Mouse (Mus musculus): Measurements from ENCODE around the gene Rln3. TPM values are rescaled to one million over a fixed set of nuclear protein-coding genes. Genes with fewer than 3 reads are reported as not detected.
"Not testable (repeated sequence)": the region's sequence is repeated elsewhere in the genome, so short reads cannot be mapped to it uniquely, and the experiment has no call there.

Gene Rln3
- total RNA-seq, 4 experiments from 2014 or later: not detected

DNA sequence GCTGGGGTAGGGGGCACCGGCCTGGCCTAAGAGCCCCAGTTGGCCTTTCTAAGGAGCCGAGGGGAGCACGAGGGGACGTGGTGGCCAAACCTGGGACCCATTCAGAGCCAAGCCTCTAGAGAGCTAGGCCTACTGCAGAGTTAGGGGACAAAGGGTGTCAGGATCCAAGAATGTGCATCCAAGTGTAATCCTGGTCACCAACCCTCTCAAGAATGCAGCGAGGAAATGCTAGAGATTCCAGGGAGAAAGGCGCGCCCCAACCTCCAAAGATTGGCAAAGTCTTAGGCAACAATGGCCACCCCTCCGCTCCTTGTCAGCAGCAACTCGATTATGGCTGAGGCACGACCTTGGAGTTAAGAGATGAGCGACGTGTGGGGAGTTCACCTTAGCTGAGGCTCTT lies 23.2 kb downstream of the Rln3 start:
- DNase-seq (ENCODE audit: low spot score in 2 of 2): no peak

DNA sequence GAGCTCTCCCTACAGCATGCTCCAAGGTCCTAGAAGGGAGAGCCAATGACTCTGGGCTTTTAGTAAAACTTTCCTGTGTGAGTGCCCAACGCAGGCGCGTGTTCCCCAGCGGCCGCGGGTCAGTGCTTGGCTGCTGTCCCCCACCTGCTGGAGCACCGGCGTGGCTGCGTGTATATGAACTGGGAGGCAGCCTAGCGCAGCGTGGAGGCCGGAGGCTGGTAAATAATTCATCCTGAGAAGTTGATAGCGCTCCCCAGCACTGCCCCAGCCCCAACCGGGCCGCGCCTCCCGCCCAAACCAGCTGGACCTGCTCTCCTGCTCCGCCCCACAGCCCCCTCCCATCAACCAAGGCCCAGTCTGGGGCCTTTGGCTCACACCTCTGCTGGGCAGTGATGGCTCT lies 23.7 kb downstream of the Rln3 start, which contains the start of gene Palm3:
Palm3 (plus strand) TSS at position 376 of the 400 bp plus-strand sequence.
- no peak for DNase-seq (ENCODE audit: low spot score in 2 of 2)

DNA sequence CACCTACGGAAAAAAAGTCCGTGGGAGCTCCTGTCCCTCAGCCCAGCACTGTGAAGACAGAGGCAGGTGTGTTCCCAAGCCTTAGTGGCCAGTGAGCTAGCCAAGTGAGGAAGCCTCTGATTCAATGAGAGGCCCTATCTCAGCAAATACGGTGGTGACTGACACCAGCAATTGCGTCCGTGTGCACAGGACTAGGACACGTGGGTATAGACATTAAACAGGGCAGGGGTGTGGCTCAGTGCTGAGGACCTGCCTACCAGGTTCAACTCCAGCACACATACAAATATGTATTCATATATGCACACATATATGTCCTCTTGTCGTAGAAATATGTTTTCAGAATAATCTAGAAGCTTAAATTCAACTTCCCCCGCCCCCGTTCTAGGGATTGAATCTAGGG lies 25.1 kb downstream of the Rln3 start:
- no peak for DNase-seq (ENCODE audit: low spot score in 2 of 2)

DNA sequence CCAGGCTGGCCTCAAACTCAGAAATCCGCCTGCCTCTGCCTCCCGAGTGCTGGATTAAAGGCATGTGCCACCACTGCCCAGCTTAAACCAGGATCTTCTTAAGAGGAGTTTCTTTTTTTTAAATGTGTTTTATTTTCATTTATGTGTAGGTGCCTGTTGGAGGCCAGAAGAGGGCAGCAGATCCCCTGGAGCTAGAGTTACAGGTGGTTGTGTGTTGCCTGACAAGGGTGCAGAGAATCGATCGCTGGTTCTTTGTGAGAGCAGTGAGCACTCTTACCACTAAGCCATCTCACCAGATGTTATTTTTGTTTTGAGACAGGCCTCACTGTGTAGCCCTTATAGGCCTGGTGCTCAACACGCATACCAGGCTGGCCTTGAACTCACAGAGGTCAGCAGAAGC lies 29.0 kb downstream of the Rln3 start:
- no peak for DNase-seq (ENCODE audit: low spot score in 2 of 2)

DNA sequence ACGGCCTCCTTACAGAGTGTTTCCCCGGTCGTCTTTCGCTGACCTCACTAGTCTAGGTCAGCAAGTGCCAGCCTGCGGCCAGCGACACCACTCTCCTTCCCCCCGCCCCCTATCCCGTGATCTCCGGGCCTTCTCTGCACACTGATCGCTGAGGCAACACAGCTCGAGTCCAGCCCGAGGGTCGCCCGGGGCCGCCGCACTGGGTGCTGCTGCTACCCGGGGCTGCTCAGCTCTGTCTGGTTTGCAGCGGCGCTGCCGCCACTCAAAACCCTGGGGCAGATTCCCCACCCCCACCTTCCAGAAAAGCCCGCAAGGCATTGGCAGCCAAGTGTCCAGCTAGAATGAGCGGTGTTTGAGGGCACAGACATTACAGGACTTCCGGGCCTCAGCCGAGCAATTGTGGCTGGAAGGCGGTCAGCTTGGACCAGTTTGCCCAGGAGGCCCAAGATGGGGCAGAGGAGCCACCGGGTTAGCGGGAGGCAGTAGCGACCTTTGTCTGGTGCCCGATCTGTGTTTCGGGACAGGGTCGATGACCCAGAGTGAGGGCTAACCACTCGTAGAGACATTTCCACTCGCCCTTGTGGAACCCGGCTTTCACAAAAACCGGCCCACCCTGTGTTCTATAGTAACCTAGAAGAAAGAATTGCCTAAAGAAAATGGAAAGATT lies 32.2 kb downstream of the Rln3 start:
- DNase-seq (ENCODE audit: low spot score in 2 of 2): no peak

DNA sequence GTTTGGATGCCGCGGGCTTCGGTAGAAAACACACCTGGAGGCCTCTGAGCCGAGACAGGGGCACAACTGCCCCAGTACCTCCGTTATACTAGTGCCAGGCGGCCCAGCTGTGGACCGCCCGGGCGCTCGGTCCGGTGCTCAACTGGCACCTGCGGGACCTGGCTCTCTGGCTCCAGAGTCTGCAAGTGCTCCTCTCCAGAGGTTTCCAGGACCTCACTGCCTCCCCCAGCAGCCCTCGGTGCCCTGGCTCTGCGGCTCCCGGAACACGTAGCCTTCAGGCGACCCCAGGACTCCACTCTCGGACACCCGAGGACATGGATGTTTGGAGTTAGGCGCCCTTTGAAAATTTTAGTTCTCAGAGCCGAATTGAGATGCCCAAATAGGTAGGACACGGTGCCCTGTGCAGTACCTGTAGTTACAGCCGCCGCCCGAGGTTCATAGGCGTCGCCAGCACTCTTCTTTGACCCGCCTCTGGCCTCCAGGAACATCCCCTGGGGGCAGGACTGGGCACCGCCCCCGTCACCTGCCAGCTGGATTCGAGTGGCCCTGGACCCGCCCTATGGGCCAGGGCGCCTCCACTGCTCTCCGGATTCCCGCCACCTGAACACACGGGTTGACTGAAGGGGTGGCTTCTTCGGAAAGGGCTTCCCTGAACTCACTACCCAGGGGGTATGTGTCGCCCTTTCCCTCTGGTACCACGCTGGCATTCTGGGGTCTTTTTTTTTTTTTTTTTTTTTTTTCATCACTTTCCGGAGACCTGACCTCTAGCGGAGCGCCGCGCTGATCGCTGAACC lies 32.9 kb downstream of the Rln3 start, which contains the start of gene 2210011C24Rik:
2210011C24Rik (minus strand) TSS at position 467 of the 794 bp plus-strand sequence.
- DNase-seq (ENCODE audit: low spot score in 2 of 2): no peak

DNA sequence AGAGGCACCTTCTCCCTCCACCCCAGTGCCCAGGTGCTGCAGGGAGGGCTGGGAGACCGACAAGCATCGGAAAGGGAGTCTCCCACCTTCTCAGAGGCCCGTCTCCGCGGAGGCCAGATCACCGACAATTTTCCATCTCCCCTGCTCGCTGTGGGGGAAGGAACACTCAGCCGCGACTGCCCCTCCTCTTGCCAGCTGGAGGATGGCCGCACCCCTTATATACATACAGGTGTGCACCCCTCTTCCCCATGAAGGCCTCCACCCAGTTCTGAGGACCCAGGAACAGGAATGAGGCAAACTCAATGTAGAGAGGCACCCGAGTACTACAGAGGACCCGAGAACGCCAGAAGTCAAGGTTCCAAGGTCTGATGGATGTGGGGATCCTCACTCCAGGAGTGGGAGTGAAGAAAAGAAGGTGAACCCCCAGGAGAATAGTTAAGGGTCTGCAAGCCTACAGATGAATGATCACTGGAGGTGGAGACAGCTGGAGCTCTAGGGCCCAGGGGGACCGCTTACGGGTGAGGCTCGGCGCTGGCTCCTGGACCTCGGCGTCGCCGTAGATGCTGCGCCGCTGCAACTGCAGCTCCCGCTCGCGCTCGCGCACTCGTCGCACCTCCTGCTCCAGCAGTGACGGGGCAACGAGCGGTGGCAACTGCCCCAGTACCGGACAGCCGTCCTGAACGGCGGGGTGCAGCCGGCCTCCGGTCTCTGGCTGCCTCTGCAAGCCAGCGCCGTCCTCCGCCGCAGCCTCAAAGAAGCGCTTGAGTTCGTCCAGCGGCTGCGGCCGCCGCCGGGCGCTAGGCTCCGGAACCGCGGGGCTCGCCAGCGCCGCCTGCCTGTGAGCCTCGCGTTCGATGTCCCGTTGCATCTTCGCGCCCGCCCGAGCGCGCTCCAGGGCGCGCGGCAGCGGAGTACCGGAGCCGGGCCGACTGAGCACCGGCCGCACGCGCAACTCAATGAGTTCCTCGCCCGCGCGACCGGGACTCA lies 33.9 kb downstream of the Rln3 start:
- peak in 1 of 2 experiments; percentile 54 for DNase-seq (ENCODE audit: low spot score in 2 of 2)

DNA sequence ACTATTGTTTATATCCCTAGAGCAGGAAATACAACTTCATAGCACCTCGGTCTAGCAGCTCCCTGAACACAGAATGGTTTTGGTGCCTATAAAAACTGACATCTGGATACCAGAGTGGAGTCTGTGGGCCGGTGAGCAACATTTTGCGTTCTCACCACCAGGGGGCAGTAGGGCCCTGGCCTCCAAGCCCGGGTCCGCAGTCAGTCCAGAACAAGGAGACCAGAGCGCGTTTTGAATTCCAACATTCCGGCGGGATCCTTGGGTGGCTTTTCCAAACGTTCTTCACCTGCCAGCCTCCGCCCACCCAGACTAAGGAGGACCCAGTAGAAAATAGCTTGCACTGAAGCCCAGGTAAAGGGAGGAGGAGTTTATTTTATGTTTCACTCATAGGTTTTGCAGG lies 34.9 kb downstream of the Rln3 start:
- DNase-seq (ENCODE audit: low spot score in 2 of 2): peak; percentile 64 to 81

DNA sequence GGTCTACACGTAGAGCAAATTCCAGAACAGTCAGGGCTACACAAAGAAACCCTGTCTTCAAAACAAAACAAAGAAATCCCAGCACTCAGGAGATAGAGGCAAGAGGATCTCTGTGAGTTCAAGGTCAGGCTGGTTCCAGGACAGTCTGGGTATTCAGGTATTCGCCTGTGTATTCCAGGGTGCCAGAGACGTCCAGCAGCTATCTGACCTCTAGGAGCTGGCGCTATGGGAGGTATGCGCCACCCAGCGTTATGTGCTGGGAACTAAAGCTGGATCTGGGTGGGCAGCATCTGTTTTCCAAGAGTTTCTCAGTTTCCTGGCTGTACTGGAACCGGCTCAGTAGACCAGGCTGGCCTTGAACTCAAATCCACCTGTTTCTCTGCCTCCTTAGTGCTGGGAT lies 36.4 kb downstream of the Rln3 start:
- DNase-seq (ENCODE audit: low spot score in 2 of 2): no peak

DNA sequence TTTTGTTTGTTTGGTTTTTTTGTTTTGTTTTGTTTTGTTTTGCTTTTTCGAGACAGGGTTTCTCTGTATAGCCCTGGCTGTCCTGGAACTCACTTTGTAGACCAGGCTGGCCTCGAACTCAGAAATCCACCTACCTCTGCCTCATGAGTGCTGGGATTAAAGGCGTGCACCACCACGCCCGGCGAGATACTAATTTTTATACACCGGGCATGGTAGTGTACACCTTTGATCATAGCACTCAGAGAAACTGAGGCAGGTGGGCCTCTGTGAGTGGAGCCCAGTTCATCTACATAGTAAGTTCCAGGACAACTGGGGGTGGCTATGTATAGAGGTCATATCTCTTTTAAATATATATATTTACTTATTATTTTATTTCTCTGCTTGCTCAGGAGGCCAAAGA lies 39.3 kb downstream of the Rln3 start:
- not testable (repeated sequence) for DNase-seq (ENCODE audit: low spot score in 2 of 2)

DNA sequence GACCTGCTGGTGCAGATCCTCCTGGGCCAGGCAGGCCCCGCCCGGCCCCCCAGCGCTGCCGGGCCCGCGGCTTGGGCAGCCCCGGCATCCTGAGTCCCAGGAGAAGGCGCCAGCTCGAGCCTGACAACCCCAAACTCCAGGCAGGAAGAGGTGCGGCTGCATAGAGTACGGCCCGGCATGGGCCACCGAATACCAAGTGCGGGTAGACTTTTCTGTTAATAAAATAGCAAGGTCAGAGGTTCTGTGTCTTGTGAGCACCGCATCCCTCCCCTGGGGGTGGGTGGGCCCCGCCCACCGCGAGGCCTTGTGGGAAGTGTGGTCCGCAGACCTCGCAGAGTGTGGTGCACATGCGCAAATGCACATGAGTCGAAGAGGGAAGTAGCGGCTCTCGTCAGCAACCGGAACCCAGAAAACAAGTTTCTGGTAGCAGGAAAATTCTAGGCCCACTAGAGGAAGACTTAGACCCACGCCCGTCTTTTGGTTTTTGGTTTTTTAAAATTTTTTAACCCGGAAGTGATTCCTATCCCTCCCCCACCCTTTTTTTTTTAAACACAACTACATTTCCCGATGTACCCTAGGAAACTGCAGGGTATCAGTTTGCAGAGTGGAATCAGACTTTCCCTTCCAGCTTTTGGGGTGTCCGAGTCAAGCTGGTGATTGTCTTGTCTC lies 40.1 kb downstream of the Rln3 start:
- DNase-seq (ENCODE audit: low spot score in 2 of 2): peak; percentile 87 to 94

DNA sequence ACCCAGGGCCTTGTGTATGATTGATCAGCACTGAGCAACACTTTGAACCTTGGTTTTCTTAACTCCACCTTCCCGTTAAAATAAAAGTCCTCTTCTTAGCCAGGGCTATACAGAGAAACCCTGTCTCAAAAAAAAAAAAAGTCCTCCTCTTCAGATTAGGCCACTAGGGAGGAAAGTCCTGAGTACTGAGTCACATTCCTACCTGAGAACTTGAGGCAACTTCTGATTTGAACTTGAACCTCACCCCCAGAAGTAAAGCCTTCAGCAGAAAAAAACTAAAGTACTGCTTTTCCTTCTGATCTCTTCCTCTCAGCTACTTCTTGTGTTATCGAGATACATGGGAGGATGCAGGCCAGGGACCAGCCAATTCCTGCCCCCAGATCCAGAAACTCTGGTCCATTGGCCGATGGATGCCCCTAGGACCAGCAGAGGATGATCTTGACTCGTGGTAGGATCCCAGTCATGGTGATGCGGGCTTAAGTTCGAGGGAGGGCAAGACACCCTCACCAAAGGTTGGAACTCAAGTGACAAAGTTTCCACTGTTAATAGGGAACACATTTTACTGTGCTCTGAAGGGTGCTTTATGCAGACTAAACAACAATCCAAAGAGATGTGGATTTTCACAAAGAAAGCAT lies 41.1 kb downstream of the Rln3 start:
- DNase-seq (ENCODE audit: low spot score in 2 of 2): no peak

DNA sequence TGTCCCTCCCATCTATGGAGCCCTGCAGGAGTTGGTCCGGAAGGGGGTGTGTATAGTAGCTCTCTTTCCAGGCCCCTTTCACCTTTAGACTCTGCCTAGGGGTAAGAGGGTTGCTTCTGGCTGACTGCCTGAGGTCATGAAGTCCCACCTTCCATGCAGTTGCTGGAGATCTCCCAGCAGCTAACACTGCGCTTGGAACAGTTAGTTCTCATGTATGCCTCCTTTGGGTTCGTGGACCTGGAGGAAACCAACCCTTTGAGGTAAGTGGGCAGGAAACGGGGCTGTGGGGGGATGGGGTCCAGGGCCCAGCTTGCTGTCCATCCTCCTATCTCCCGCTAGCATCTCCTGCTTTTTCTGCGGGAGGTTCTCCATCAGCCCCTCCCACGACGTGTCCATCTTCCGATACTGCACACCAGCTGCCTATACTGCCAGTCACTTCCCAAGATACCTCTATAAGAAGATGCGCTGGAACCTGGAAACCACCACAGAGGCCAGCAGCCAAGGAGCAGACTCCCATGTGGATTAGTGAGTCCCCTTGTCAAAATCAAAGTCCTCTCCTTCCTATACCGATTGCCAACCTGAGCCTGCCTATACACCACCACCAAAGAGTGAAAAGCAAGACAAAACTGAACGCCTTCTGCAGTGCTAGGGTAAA lies 41.7 kb downstream of the Rln3 start:
- DNase-seq (ENCODE audit: low spot score in 2 of 2): no peak

DNA sequence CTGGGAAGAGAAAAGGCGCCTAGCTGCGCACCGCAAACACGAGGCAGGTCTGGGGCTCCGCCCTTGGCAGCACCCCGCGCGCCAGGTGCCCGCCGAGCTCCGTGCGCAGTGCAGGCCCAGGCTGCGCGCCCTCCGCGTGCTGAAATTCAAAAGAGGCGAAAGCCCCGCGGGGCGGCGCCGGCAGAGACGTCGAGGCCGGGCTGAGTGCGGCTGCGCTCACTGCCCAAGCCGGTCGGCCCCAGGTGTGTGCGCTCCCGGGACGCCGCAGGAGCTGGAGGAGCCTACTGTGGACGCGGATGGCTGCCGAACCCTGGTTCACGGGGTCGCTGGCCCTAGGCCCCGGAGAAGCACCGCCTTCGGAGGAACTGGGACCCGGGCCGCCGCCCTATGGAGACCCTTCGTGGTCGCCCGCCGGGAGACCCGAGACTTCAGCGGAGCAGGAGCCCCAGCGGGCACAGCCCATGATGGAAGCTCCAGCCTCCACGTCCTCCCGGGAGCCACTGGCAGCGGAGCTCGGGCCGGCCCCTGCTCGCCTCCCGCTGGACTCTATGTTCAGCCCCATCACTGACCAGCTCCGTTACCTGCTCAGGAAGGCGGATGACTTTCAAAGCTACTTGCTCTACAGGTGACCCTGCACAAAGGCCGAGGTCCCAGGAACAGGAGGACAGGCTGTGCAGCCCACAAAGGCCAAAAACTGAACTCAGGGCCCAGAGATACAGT lies 43.4 kb downstream of the Rln3 start, which contains the start of gene 1700067K01Rik:
1700067K01Rik (plus strand) TSS at position 222 of the 720 bp plus-strand sequence.
- DNase-seq (ENCODE audit: low spot score in 2 of 2): no peak

DNA sequence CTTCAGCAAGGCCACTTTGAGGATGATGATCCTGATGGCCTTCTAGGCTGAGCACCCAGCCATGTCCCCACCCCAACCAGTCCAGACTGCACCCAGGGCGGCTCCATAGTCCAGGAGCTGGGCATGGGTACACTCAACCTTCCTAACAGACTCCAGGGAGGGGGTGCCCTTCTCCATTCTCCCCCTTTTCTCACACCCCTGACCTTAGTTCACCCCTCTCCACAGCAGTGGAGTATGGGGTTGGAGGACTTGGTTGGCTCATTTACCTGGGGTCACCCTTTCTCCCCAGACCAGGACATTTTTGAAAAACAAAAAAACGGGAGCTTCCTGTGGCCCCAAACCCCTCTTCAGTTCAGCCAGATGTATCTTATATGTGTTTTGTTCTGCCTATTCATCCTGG lies 45.0 kb downstream of the Rln3 start:
- DNase-seq (ENCODE audit: low spot score in 2 of 2): no peak

DNA sequence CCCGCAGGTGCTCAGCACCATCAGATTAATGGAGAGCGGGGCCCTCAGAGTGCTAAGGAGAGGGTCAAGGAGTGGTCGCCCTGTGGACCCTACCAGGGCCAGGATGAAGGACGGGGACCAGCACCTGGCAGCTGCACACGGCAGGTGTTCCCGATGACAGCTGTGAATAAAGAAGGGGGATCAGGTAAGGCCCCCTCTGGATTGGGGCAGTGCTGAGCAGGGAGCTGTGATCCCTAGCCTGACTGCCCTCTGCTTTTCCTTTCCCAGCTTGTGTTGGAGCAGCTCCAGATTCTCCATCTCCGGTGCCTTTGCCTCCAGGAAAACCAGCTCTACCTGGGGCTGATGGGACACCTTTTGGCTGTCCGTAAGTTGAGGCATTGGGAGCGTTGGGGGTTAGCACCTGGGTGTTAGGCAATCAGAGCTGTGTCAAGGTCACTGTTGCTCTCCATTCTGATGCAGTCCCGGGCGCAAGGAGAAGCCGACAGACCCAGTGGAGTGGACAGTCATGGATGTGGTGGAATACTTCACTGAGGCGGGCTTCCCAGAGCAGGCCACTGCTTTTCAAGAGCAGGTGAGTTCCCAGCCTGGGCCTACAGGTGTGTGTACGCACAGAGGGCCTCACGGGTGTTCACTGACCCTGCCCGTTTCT lies 45.6 kb downstream of the Rln3 start:
- peak in 1 of 2 experiments; percentile 38 for DNase-seq (ENCODE audit: low spot score in 2 of 2)

DNA sequence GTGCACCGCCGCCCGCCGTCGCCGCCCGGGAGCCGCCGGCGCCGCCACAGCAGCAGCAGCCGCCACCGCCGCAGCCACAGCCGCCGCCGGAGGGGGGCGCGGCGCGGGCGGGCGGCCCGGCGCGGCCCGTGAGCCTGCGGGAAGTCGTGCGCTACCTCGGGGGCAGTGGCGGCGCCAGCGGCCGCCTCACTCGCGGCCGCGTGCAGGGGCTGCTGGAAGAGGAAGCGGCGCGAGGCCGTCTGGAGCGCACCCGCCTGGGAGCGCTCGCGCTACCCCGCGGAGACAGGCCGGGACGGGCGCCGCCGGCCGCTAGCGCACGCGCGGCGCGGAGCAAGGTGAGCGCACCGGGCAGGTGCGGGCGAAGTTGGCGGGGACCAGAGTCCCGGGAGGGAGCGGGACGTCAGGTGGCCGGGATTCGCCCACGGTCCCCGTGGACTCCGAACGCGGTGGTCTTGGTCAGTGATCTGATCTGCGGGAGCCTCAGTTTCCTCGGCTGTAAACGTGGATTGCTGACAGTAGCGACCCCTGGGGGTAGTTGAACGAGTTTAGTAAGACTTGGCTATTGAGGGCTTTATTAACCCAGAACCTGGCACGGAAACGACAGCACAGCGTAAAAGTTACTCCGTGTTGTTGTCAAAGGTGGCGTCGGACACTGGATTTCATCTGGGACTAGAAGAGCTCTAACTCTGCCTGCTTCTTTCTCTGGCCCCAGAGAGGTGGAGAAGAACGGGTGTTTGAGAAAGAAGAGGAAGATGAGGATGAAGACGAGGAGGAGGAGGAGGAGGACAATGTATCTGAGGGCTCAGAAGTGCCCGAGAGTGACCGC lies 46.4 kb downstream of the Rln3 start:
- DNase-seq (ENCODE audit: low spot score in 2 of 2): peak in 1 of 2 experiments; percentile 53
